Mouse (Mus musculus): ENCODE measurements at regions not wholly inside any gene's neighbourhood (a gene's known extent, or its start where the extent isn't known, plus 50 kb on each side); places are given as distances from the start of the nearest gene placed in this dataset.

- DNase-seq (ENCODE audit: low spot score in 2 of 2), result no peak
Measured at GRCm38 (mm10) chr10:72188326-72188725, 466.3 kb upstream of the Zwint start.

GRCm38 (mm10) chr10:72217812-72218211 is 436.8 kb upstream of the Zwint start:
- DNase-seq (ENCODE audit: low spot score in 2 of 2), result no peak

- DNase-seq (ENCODE audit: low spot score in 2 of 2), result peak; percentile 7 to 16
Measured at GRCm38 (mm10) chr10:72221120-72221519, 433.5 kb upstream of the Zwint start.

- no peak for DNase-seq (ENCODE audit: low spot score in 2 of 2)
Measured at GRCm38 (mm10) chr10:72222505-72222904, 432.1 kb upstream of the Zwint start.

- no peak for DNase-seq (ENCODE audit: low spot score in 2 of 2)
Measured at GRCm38 (mm10) chr10:72225084-72225483, 429.6 kb upstream of the Zwint start.

- no peak for DNase-seq (ENCODE audit: low spot score in 2 of 2)
Measured at GRCm38 (mm10) chr10:72244106-72244505, 410.5 kb upstream of the Zwint start.
